Mouse (Mus musculus) left cerebral cortex, postnatal 36 days (tissue): ENCODE measurements around the gene Krtap13. TPM values are rescaled to one million over a fixed set of nuclear protein-coding genes. Genes with fewer than 3 reads are reported as not detected.
"Not testable (repeated sequence)": the region's sequence is repeated elsewhere in the genome, so short reads cannot be mapped to it uniquely, and the experiment has no call there.

ENCODE experiments used
- DNase-seq, 2 experiments: peaks; one replicate each; pipeline ENCODE4 v3.0.0; 2021 to 2022; ENCODE audit warnings: low spot score in 2 of 2, mixed read lengths in 1 of 2
- intact Hi-C: fragments of 180-260 bp; cut with DNase I; formaldehyde crosslinking; loops from one replicate; pipeline ENCODE4 v1.15.1; 2025
- total RNA-seq, 2 experiments: library from RNA; stranded (reverse); gene quantifications; 2 replicates each; pipeline ENCODE4 v1.2.3; 2021

Gene Krtap13
- not detected for total RNA-seq

- DNase-seq, intact Hi-C loops: not testable (repeated sequence)
These were observed at the start of gene Krtap13 for GRCm38 (mm10) chr16:88751535-88751934. Gene Krtap13, minus strand, starts transcription at chr16:88751635.

GRCm38 (mm10) chr16:88786786-88787185, 35.4 kb upstream of the Krtap13 start:
- DNase-seq = no peak
- intact Hi-C loops = no loop called here

GRCm38 (mm10) chr16:88777596-88777995, 26.2 kb upstream of the Krtap13 start, which contains the start of gene Gm5965:
Gene Gm5965, plus strand, starts transcription at chr16:88777896.
- DNase-seq = no peak
- intact Hi-C loops = no loop called here

DNA sequence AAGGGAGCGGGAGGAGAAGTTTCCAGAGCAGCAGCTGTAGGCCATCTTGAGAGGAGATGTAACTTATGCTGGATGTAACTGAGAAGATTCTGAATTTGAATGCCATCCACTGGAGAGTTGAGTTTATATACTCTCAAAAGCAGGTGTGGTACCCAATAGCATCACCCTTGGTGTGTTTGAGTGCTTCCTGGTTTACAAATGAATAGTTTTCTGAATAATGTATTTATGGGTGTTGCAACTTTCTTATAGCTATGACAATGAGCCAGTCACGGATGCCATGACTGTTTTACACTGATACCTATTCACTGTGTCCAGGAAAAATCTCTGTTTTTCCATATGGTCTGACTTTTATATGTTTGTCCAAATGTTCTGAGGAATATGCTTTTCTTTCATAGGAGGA, 22.7 kb upstream of the Krtap13 start, which contains the start of gene 2310057N15Rik:
TSS of gene 2310057N15Rik (minus strand) at position 101 of the 400 bp plus-strand sequence.
- no peak for DNase-seq
- intact Hi-C loops = no loop called here

GRCm38 (mm10) chr16:88758547-88758946, 7.1 kb upstream of the Krtap13 start, which contains the start of gene 2310034C09Rik:
Gene 2310034C09Rik, plus strand, starts transcription at chr16:88758847.
- intact Hi-C loops, DNase-seq: not testable (repeated sequence)

DNA sequence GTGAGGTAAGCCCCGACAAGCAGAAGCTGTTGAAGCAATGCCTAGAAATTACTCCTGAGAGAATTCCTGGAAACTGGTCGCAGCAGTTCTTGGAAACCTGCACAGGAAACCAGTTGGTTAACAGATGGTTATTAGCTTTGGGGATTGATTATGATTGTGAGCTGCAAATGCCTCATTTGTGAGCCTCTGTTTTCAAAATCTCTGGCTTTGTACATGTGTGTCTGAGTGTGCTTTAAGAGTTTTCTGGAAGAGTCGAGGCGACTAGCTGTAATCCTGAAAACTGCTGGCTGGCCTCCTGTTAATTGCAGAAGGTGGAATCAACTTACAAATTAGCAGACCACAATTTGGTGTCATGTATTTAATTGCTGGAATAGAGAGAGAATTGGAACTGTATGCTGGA, 3.5 kb downstream of the Krtap13 start:
- no peak for DNase-seq
- intact Hi-C loops = no loop called here

DNA sequence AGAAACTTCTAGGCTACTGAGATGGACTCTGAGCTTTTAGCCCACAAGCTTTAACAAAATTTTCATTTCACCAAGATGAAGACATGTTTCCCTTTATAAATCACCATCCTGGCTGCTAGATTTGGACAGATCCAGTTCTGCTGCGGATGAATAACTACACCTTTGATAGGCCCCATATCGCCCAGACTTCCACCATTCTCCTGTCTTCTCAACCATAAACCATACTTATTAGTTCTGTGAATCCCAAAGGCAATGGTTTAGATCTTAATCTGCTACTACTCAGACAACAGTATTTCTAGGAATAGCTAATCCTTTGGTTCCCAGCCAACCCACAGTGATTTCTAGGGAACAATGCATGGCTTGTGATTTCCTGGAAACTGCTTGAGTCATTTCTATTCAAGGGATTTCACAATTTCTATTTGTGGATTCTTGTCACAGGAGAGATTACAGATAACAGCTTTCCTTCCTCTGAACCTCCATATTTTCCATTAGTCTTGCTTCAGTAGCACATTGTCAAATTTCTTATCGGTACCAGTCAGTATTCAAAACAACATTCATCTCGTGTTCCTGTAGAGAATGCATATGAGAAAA, 6.6 kb downstream of the Krtap13 start:
- no peak for DNase-seq
- intact Hi-C loops = no loop called here

DNA sequence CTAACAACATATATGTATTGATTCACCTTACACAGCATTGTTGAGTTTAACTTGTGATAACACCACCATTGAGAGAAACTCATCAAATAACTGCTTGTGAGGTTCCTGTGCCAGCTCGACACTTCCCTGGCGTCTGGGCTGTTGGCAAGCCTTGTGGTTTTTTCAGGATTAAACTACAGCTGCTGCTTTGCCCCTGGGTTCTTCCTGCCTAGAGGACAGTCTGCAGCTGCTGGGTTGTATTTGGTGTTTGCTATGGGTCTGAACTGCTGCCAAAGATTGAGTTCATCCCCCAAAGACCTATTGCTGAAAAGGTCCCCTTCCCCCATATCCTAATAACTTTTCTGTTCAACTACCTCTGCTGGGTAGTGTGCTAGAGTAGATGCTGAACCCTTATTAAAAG, 16.0 kb downstream of the Krtap13 start:
- intact Hi-C loops = no loop called here

GRCm38 (mm10) chr16:88728812-88729275, 22.6 kb downstream of the Krtap13 start, which contains the start of gene Krtap13-1:
Gene Krtap13-1, plus strand, starts transcription at chr16:88728862.
- DNase-seq = no peak
- intact Hi-C loops = no loop called here

More for the DNA sequence above, 16.0 kb downstream of the Krtap13 start:
- no peak for DNase-seq

- no peak for DNase-seq
- intact Hi-C loops = no loop called here
These were observed 31.4 kb downstream of the Krtap13 start for GRCm38 (mm10) chr16:88720031-88720430.

GRCm38 (mm10) chr16:88716549-88716948, 34.9 kb downstream of the Krtap13 start:
- intact Hi-C loops = no loop called here
- no peak for DNase-seq

DNA sequence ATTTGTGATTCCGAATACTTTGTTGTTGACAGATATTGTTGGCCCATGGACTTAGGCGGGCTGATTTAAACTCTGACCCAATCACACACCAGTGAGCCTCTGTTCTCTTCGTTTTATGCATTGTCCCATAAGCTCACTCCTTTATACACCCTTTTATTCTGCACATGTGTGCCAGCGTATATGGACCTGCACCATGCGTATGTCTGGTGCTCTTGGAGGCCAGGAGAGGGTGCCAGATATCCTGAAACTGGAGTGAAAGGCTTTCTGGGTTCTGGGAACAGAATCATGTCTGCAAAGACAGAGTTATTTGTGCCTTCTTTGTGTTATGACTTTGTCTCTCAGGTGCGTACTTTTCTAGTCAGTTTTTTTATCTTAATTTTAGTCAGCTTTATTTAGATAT, 40.2 kb downstream of the Krtap13 start:
- intact Hi-C loops = no loop called here
- no peak for DNase-seq

DNA sequence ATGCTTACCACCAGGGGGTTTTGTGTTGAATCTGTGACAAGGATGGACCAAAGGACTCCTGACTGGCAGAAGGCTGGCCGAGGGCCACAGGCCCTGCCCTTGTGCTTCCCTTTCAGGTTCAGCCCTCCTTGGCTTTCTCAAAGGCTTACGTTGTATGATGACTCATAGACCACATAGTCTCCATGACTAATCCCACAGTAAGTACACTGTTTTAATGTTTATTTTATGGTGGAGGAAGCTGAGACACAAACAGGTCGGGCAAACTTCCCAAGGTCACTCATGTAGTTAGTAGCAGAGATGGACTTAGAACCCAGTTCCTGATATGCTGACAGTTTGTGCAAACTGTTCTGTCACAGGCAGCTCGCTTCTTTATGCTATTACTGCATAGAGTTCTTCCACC, 40.7 kb downstream of the Krtap13 start:
- no peak for DNase-seq
- intact Hi-C loops = no loop called here

GRCm38 (mm10) chr16:88707496-88708012, 43.9 kb downstream of the Krtap13 start, which contains the start of gene 2310061N02Rik:
Gene 2310061N02Rik, minus strand, starts transcription at chr16:88707962.
- no peak for DNase-seq
- intact Hi-C loops = no loop called here

DNA sequence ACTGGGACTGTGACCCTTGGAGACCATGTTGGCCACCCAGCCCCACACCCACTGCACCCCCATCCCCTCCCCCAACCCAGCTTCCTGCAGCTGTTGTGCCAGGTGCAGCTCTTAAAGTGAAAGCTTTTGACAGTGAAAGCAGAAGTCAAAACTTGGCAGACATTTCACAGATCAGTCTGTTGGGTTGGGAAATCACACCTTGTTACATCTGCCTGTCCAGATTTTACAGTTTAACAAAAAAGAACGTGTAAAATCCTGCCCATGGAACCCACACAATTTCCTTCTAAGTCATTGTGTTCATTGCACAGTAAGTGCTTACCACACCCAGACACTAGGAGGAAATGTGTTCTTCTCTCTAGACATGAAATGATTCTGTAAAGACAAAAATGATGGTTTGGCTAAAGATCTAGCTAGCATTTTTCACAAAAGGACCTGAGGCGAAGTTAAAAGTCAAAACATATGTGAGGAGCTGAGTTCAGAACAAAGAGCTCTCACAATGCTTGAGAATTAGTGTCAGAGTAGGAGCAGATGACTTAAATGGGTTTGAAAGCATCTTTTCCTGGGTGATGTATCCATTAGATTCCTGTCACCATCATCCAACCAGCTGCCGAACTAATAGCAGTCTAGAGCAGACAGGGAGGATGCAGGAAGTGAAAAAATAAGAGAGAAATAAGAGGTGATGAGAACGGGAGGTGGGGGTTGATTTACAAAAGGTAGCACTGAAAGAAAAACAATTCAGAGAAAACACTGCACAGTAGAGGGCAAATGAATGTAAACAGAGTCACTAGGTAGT, 50.2 kb downstream of the Krtap13 start:
- DNase-seq = no peak
- intact Hi-C loops = no loop called here

Other genes with a start within 250 kb of the Krtap13 start
- gene Cldn17, start 244.7 kb downstream of the Krtap13 start, total RNA-seq = not detected
- not detected for gene Cldn8, start 188.5 kb downstream of the Krtap13 start, total RNA-seq
- not detected for gene Krtap24-1, start 139.4 kb downstream of the Krtap13 start, total RNA-seq
- not detected for gene 2310079G19Rik, start 124.0 kb downstream of the Krtap13 start, total RNA-seq
- not detected for gene Krtap26-1, start 103.8 kb downstream of the Krtap13 start, total RNA-seq
- not detected for gene Krtap27-1, start 80.0 kb downstream of the Krtap13 start, total RNA-seq
- not detected for gene 2310061N02Rik, start 43.7 kb downstream of the Krtap13 start, total RNA-seq
- not detected for gene Krtap13-1, start 22.8 kb downstream of the Krtap13 start, total RNA-seq
- gene 2310034C09Rik, start 7.2 kb upstream of the Krtap13 start, total RNA-seq = not detected
- not detected for gene 2310057N15Rik, start 22.6 kb upstream of the Krtap13 start, total RNA-seq
- not detected for gene Gm5965, start 26.3 kb upstream of the Krtap13 start, total RNA-seq
- gene Gm20741, start 60.6 kb upstream of the Krtap13 start, total RNA-seq = not detected
- not detected for gene Krtap15, start 68.6 kb upstream of the Krtap13 start, total RNA-seq
- gene Krtap14, start 74.5 kb upstream of the Krtap13 start, total RNA-seq = not detected
- not detected for gene Krtap19-1, start 117.8 kb upstream of the Krtap13 start, total RNA-seq
- gene Krtap19-2, start 122.6 kb upstream of the Krtap13 start, total RNA-seq = not detected
- not detected for gene Krtap19-3, start 126.4 kb upstream of the Krtap13 start, total RNA-seq
- gene Krtap19-4, start 133.5 kb upstream of the Krtap13 start, total RNA-seq = not detected
- not detected for gene Krtap19-5, start 144.8 kb upstream of the Krtap13 start, total RNA-seq
- gene Krtap19-9b, start 180.6 kb upstream of the Krtap13 start, total RNA-seq = not detected
- gene Krtap16-3, start 211.2 kb upstream of the Krtap13 start, total RNA-seq = not detected